Mouse (Mus musculus): ENCODE results near the gene Prr23a3.

Prr23a3 gene

DNA sequence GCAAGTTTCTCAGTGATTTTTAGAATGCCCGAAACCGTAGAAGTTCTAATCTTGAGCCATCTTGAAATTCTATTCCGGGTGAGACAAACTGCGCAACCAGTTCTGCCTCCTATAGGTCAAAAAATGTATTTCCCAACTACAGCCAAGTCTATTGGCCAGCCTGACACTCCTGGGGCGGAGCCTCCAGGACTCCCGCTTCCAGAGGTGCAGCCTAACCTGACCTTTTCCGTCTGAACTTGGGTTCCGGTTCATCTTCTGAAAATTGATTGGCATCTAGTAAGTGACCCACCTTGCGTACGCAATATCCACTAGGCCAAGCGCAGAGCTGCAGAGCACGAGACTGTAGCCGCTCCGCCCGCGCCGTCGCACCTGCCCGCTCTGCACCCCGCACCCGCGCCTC lies at the start of gene Prr23a3:
Prr23a3 (plus strand) TSS at position 197 of the 400 bp plus-strand sequence.
- no peak for DNase-seq

DNA sequence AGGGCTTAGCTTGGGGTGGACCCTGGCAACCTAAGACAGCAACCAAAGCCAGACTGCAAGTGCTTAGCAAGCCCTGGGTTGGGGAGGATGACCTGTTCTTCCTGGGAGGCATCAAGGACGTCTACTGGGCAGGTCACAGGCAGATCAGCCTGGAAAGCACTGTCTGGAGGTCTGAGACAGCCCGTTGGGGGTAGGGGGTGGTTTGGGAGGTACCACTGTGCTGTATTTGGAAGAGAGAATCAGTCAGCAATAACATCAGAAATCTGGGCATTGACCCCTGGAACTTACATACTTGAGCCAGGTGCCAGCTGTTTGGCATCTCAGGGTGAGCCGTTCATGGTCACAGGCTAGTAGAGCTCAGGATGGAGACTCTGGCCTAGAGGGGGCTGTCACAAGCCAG lies 48.5 kb upstream of the Prr23a3 start:
- peak in 1 of 2 experiments; percentile 19 for DNase-seq

DNA sequence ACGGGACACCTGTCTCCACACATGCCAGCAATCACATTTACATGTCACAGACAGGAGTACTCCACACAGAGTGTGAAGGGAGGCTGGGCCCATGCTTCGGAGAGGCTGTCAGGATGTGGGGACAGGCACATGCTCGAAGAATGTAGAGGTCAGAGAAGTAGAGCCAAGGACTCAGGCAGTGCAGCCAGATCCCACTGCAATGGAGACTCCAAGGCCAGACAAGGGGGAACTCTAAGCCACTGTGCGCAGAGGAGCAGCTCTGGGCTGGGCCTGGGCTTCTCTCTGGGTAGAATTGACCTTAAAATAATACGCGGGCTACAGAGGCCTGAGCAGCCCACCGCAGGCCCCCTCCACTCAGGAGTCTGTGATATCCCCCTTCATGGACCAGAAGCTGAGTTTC lies 47.0 kb upstream of the Prr23a3 start:
- no peak for DNase-seq

DNA sequence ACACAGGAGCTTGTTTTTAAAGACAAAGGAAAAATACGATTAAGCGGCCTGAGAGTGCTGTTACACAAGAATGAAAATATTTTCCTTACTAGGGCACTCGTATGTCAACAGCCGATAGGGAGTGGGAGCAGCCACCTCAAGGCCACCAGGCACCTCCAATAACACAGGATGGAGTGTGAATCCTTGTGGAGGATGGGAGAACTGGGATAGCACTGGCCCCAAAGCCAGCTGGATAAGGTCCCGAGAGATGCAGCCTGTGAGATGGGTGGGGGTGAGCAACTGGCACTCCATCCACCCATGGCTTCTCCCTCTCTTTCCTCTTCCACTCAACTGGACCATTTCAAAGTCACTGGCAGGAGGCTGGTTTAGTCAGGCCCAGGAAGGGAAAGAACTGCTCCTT lies 45.6 kb upstream of the Prr23a3 start:
- no peak for DNase-seq

DNA sequence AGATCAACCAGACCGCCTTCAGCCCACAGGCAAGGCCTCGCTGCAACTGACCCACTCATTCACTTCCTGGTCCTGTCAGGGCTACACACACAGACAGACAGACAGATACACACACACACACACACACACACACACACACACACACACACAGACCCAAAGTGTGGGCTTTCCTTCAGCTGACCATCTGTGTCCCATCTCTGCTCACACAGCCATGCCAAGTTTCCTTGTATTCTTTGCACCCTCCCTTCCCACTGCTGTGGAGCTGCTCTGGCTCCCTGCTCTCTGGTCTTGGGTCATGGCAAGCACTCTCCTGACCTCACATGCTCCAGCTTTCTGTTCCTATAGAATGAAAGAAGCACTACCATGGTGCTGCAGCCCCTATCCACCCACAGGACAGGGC lies 45.1 kb upstream of the Prr23a3 start:
- DNase-seq: no peak

DNA sequence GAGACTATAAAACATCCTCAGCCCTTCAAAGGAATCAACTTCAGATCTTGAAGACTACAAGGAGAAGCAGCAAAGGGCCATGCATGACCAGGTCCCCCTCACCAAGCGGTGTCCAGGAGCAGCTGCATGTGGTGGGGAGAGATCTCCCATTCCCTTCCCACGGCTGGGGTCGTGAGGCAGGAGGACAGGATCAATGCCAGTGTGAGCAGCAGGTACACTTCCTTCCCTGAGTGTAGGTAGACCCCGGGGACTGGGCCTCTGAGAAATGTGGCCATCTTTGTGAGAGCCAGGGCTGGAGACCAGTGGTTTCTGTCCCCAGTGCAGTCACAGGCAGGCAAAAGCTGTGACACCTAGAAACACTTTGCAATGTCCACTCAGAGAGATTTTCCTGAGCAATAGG lies 44.1 kb upstream of the Prr23a3 start:
- DNase-seq: no peak

DNA sequence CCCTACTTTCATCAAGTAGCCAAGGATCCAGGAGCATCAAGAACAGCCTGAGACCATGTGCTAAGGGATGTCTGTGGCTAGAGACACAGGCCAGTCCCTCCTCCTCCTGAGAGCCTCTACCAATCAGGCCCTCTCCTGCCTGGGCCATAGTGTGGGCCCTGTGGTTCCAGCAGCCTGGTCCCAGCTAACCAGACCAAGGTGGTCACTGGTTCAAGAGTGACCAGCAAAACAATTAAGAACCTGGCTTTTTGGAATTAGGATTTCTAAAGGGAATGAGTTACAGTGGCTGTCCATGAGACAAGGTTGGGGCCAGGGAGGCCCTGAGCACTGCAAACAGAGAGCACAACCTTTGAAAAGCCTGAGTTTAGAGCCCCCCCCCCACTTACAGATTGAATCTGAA lies 43.5 kb upstream of the Prr23a3 start:
- DNase-seq: no peak

DNA sequence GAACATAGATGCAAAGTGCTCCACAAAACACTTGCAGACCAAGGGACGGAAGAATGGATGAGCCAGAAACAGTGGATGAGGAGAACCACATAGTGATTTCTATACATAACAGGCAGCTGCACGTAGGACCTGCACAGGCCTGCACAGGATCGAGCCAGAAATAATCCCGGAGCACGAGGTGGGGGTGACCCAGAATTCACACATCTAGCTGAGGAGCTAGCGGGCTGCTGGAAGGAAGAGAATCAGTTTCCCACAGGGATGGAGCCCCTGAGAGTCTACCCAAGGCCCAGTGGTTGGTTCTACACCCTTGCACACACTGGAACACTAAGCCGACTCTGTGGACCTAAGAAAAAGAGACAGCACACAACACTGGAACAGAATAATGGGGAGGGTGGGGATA lies 40.8 kb upstream of the Prr23a3 start:
- DNase-seq: no peak

DNA sequence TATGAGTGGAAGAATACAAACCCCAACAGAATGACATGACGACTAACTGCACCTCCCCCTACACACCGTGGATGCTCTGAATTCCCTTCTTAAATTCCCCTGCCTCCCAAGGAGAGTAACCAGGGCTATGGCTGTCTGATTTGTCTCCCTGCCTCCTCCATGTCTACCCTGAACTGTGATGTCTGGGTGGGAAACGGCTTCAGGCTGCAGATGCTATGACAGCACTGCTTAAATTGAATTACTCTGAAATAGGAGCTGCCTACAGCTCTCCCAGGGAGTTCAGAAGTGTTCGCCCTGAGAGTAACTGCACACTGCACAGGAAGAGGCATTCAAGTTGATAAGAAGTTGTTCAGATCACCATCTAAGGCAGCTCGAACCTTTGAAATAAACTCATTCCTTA lies 35.1 kb upstream of the Prr23a3 start:
- DNase-seq: no peak

DNA sequence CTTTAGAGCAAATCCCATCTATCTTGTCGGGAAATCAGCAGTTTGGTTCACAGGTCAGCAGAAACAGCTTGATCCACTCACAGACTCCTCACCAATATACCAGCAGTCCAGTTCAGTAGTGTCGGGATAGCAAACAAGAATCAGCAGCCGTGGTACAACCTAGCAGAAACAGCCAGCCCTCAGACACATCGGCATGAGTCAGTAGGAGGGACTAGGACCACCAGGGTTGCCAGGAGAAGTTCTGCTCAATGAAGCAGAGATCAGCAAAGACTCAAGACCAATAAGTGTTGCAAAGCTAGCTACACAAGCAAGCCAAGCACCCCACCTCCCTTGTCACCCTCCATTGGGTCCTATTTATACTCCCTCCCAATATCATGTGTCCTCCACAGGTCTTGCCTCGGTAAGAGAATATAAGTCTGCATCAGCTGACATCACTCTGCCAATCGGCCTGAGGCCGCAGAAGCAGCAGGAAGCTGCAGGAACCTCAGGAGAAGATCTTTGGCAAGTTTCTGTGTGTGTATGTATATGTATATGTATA lies 27.0 kb upstream of the Prr23a3 start:
- no peak for DNase-seq

DNA sequence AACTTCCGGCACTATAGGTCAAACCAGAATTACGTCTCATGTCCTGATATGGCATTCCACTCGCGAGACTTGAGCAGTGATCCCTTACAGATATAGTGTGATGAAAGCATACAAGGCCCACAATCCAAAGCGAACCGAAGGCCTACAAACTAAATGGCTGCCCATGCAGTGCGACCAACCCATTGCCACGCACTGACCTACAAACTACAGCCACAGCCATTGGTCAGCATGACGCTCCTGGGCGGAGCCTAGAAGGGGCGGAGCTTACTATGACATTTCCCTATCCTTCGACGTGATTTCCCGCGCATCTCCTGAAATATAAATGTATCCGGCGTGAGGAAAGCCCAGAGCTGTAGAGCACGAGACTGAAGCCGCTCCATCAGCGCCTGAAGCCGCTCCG lies 22.4 kb upstream of the Prr23a3 start, which contains the start of gene Prr23a1:
Prr23a1 (plus strand) TSS at position 387 of the 400 bp plus-strand sequence.
- no peak for DNase-seq

DNA sequence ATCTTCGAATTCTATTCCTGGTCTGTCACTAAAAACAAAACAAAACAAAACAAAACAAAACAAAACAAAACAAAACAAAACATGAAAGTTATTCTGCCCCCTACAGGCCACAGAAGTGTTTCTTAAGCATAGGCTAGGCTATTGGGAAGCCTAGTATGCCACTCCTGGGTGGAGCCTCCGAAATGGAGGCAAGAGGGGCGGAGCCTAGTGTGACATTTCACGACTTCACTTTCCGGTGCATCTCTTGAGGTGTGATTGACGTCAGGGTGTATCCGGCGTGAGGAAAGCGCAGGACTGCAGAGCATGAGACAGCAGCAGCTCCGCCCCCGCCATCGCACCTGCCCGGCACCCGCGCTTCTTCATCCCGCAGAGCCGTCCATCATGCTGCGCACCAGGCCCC lies 8.4 kb upstream of the Prr23a3 start, which contains the start of gene Prr23a2:
Prr23a2 (plus strand) TSS at position 285 of the 400 bp plus-strand sequence.
- no peak for DNase-seq

DNA sequence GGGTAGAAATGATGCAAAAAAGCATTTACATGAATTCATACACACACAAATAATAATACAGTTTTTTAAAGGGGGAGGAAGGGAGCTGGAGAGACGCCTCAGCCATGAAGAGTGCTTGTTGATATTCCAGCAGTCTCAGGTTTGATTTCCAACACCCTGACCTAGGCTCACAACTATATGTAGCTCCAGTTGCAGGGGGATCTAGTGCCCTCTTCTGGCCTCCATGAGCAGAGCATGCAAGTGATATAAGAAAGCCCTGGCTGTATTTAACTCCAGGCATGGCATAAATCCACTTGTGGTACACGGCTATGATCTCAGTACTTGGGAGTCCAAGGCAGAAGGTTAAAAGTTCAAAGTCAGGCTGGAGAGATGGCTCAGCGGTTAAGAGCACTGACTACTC lies 1.1 kb upstream of the Prr23a3 start:
- DNase-seq: peak in 1 of 2 experiments; percentile 4

DNA sequence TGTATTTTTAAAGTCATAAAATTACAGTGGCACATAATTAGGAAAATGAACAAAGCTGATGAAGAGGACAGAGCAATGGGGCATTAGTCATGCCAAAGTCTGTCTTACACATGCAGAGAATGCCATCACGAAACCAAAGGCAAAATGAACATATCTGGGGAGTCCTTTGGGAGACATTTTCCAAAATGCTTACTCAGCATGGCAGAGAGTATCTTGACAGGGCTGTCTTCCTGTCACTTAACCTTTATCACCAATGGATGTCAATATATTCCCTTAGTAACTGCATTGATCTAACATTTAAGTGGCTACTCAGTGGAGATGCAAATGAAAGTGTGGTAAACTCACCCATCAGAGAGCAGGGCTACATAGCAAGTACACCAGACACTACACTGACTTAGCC lies 36.9 kb downstream of the Prr23a3 start:
- DNase-seq: no peak

DNA sequence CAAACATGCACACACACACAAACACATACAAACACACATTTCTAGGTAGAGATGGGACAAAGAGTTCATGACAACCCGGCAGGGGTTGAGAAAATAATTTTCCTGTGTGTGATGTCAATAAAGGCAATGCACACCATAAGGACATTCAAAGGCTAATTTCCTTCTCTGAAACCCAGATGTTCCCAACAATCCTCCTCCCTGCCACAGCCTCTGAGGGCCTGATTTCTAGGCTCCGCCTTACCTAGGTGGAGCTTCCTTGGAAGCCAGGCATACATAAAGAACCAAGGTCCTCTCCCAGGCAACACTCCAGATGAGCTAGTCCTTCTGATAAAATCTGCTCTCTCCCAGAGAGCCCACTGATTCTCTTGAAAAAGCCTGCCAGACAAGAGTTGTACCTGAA lies 38.3 kb downstream of the Prr23a3 start, which contains the start of gene 7420426K07Rik:
7420426K07Rik (plus strand) TSS at position 301 of the 400 bp plus-strand sequence.
- no peak for DNase-seq
